Mouse (Mus musculus): ENCODE results near the gene Trmt44. TPM values are rescaled to one million over a fixed set of nuclear protein-coding genes. Genes with fewer than 3 reads are reported as not detected.

Gene Trmt44
- polyA plus RNA-seq, 1 experiment from 2014 or later = 8.2 TPM

- no peak for ATAC-seq (ENCODE audit: low FRiP score)
- no peaks in the 10 kb centered on the region for H3K36me3 ChIP-seq
- peaks cover 5% of the 10 kb centered on the region; the same call in 1 of the 2 replicates for H3K4me1 ChIP-seq (replicated peaks)
- 14% methylated on average over 10 of the region's 10 CpGs for WGBS
- no peak overlapping the region for H3K9ac ChIP-seq
- no peak overlapping the region for H3K4me3 ChIP-seq
- no peak overlapping the region for H3K4me2 ChIP-seq
- H3K9me3 ChIP-seq = no peaks in the 10 kb centered on the region
- no peak overlapping the region for H3K27ac ChIP-seq
- peaks cover 22% of the 10 kb centered on the region for H3K27me3 ChIP-seq
Observed at GRCm38 (mm10) chr5:35531586-35531985, 43.3 kb downstream of the Trmt44 start.

- no peak overlapping the region for H3K4me3 ChIP-seq
- H3K9me3 ChIP-seq = no peaks in the 10 kb centered on the region
- H3K9ac ChIP-seq = no peak overlapping the region
- no peak overlapping the region for H3K4me2 ChIP-seq
- H3K4me1 ChIP-seq (replicated peaks) = peaks cover 14% of the 10 kb centered on the region
- H3K27ac ChIP-seq = no peak overlapping the region
- H3K36me3 ChIP-seq = no peaks in the 10 kb centered on the region
- peaks cover 28% of the 10 kb centered on the region for H3K27me3 ChIP-seq
- no peak for ATAC-seq (ENCODE audit: low FRiP score)
- WGBS = 20% methylated on average over 4 of the region's 4 CpGs
Observed at GRCm38 (mm10) chr5:35530442-35530841, 44.4 kb downstream of the Trmt44 start.

DNA sequence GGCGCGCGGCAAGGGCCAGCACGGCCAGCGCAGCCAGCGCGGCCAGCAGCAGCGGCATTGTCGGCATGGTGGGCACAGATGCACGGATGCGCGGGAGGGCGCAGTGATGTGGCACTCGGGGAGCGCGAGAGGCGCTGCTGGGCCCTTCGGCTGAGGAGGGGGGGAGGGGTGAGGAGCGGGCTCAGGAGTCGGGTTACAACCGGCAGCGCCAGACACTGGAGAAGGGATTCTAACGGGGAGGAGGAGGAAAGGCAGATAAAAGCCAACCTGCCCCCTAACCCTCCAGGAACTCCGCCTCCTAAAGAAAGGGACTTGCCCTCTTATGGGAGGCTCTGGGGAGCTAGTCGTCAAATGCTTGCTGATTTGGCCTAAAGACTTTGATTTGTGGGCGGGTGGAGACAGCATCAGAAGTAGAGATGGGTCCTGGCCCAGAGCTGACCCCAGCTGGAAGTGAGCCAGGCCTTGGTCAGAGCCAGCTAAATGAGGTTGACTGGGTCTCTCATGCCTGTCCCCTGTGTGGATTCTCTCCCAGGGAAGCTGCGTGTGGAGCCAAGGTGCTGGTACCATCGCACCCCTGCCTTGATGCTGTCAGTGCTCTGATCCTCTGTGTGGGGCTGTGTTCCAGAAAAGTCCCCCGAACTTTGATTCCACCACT lies 49.3 kb downstream of the Trmt44 start, which contains the start of gene Cpz:
Gene Cpz (minus strand): TSS at position 230 of the 655 bp plus-strand sequence.
- Histone ChIP-seq H3K4me3 (peak within 1 kb of the TSS; percentile 27), H3K36me3 (no peaks in the 10 kb centered on the region), H3K4me2 (peak within 1 kb of the TSS; percentile 57), H3K27ac (no peak within 1 kb of the TSS), H3K27me3 (peaks cover 57% of the 10 kb centered on the region), H3K9ac (peak within 1 kb of the TSS; percentile 66), H3K4me1 (replicated peaks) (peaks cover 14% of the 10 kb centered on the region), H3K9me3 (no peaks in the 10 kb centered on the region)
- WGBS = 3% methylated on average over 28 of the region's 29 CpGs
- ATAC-seq (ENCODE audit: low FRiP score) = peak; percentile 57

DNA sequence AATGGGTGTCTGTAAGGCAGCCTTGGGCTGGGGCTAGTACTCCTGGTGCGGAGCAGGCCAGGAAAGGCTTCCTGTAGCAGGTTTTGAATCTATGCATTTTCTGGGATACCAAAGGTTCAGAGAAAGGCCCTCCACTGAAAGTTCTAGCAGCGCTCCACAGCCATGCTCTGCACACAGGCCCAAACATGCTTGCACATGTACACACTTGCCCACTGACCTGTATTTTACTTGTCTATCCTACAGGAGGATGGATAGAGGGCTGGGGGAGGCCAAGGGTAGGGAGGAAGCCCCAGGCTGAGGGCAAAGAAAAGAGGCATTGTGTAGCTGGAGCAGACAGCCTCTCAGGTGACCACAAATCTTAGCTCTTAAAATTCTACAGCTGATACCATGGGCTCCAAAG lies 50.5 kb downstream of the Trmt44 start:
- Histone ChIP-seq H3K27ac (no peak overlapping the region), H3K9me3 (no peaks in the 10 kb centered on the region), H3K36me3 (no peaks in the 10 kb centered on the region), H3K4me3 (no peak overlapping the region), H3K27me3 (peaks cover 64% of the 10 kb centered on the region), H3K4me2 (no peak overlapping the region), H3K4me1 (replicated peaks) (peaks cover 14% of the 10 kb centered on the region), H3K9ac (no peak overlapping the region)
- ATAC-seq (ENCODE audit: low FRiP score) = no peak
- WGBS = 76% methylated on average over 2 of the region's 2 CpGs

DNA sequence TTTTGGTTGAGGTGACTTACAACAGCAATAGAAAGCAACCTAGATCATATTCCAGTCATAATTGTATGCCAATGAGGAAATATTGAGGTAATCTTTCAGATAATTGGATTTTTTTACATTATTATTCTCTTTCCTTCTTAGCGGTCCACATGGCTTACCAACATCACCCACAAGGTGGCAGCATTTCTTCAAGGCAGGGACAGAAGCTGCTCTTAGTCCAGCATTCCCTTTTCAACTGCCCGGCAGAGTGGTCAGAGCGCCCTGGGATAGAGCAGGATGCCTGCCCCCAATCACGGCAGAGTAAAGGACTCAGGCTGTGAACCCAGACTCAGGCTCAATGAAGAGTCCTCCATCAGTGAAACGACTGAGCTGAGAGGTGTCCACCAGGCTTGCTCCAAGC lies 51.1 kb downstream of the Trmt44 start:
- H3K27ac ChIP-seq = no peak overlapping the region
- ATAC-seq (ENCODE audit: low FRiP score) = no peak
- H3K4me2 ChIP-seq = no peak overlapping the region
- H3K9ac ChIP-seq = no peak overlapping the region
- H3K36me3 ChIP-seq = no peaks in the 10 kb centered on the region
- 3% methylated on average over 5 of the region's 5 CpGs for whole genome bisulfite sequencing
- peaks cover 14% of the 10 kb centered on the region for H3K4me1 ChIP-seq (replicated peaks)
- no peak overlapping the region for H3K4me3 ChIP-seq
- no peaks in the 10 kb centered on the region for H3K9me3 ChIP-seq
- H3K27me3 ChIP-seq = peaks cover 64% of the 10 kb centered on the region

DNA sequence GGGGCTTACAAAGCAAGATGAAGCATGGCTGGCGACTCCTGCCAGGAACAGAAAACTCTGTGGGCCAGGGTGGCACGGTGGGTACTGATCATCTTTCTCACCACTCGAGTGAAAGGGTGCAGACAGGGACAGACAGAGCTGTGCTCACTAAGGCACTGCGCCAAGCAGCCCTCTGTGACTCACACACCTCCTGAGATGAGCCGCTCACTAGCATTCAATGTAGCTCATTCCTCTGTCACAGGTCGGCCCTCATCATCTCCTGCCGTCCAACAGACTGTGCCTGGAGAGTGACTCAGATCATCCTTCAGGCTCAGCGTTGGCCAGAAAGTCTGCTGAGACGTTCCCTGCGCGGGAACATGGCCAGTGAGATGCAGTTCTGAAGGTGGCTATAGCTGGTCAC lies 58.1 kb downstream of the Trmt44 start:
- 87% methylated on average over 11 of the region's 11 CpGs for WGBS
- peaks cover 22% of the 10 kb centered on the region for H3K27me3 ChIP-seq

DNA sequence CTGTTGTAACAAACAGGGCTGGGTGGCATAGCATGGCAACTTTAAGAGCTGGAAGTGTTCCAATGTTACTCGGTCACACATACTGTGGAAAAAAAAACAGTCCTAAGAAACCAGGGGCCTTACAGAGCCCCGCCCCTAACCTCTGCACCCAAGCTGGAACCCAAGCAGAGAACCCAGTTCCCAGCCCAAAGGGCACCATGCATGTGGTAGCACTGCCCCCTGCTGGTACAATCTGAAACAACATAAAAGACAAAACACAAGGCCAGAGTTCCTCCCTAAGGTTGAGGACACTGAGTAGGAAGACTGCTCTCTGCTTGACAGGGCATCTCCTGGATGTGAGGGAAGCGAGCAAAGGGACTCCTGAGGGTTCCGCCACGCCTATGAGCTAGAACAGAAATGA lies 64.3 kb downstream of the Trmt44 start:
- Histone ChIP-seq H3K4me2 (no peak overlapping the region), H3K4me1 (replicated peaks) (no peaks in the 10 kb centered on the region), H3K4me3 (no peak overlapping the region), H3K9ac (no peak overlapping the region), H3K9me3 (no peaks in the 10 kb centered on the region), H3K36me3 (no peaks in the 10 kb centered on the region), H3K27me3 (peaks cover 30% of the 10 kb centered on the region), H3K27ac (no peak overlapping the region)
- 24% methylated on average over 5 of the region's 5 CpGs for WGBS
- ATAC-seq (ENCODE audit: low FRiP score) = peak; percentile 49; the same call in 1 of the 2 replicates

More for the DNA sequence above, 58.1 kb downstream of the Trmt44 start:
- Histone ChIP-seq H3K9me3 (no peaks in the 10 kb centered on the region), H3K9ac (no peak overlapping the region), H3K4me1 (replicated peaks) (no peaks in the 10 kb centered on the region), H3K4me2 (no peak overlapping the region), H3K4me3 (no peak overlapping the region), H3K36me3 (no peaks in the 10 kb centered on the region), H3K27ac (no peak overlapping the region)
- ATAC-seq (ENCODE audit: low FRiP score) = no peak

Other genes with a start within 250 kb of the Trmt44 start
- 0.54 and 1.5 TPM in 2 replicates for gene Hmx1, start 186.0 kb downstream of the Trmt44 start, polyA plus RNA-seq (2015; fragmentation: Nextera tagmentation; extraction: Ambion mirVana)
- gene Cpz, start 49.4 kb downstream of the Trmt44 start, polyA plus RNA-seq (2015; fragmentation: Nextera tagmentation; extraction: Ambion mirVana) = 1.1 and 2.3 TPM in 2 replicates
- gene Acox3, start 8.0 kb upstream of the Trmt44 start, polyA plus RNA-seq (2015; fragmentation: Nextera tagmentation; extraction: Ambion mirVana) = 16.0 and 16.3 TPM in 2 replicates
- 12.2 and 12.7 TPM in 2 replicates for gene Htra3, start 104.7 kb upstream of the Trmt44 start, polyA plus RNA-seq (2015; fragmentation: Nextera tagmentation; extraction: Ambion mirVana)
- gene Sh3tc1, start 164.9 kb upstream of the Trmt44 start, polyA plus RNA-seq (2015; fragmentation: Nextera tagmentation; extraction: Ambion mirVana) = 2.7 and 3.8 TPM in 2 replicates
- gene Ablim2, start 182.8 kb upstream of the Trmt44 start, polyA plus RNA-seq (2015; fragmentation: Nextera tagmentation; extraction: Ambion mirVana) = 9.5 and 10.4 TPM in 2 replicates